Mouse (Mus musculus) thymus, postnatal 25 days (tissue): ENCODE data around the gene Shisal2b.
A peak's percentile ranks its signal among the peaks of the same experiment; 100 is the strongest.

Experiments
- DNase-seq: peaks from one replicate; pipeline ENCODE4 v3.0.0; 2022

The Shisal2b gene

GRCm38 (mm10) chr13:104816635-104817571 is 46.8 kb downstream of the Shisal2b start, which contains the start of gene Cwc27:
Gene Cwc27, minus strand, starts transcription at chr13:104817142.
- DNase-seq: peak; percentile 86

DNA sequence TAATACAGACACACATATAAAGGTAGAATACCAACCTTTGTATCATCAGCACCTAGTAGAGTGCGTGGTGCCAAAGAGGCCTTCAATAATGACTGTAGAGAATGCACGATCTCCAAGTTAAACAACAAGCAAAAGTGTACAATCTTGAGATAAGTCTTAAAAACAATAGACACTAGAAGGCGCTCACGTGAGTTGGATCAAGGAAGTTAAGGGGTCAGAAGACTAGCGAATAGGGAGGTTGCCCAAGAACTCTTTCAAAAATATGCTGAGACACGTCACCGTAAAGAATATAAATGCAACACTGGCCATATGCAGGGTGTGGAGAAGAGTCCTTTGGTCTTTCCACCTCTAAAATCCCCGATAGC is 47.4 kb downstream of the Shisal2b start:
- no peak for DNase-seq

DNA sequence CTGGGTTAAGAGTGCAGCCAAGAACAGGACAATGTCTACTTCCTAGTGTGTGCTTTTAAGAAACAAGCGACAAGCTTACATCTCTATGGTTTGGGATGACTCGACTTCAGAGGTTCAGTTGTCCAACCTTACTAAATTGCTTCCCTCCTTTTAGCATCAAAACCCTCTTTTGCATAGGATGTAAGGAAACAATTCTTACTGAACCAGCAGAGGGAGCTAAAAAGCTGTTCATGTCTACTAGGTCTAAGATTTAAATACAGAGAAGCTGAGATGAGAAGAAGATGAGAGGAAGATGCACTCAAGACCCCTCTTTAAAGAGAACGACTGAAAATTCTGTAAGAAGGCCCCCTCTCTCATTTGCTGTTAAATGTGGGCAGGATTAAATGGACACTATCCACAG is 58.0 kb downstream of the Shisal2b start:
- DNase-seq: no peak

- no peak for DNase-seq
Observed at GRCm38 (mm10) chr13:104799566-104800182, 64.0 kb downstream of the Shisal2b start.

- no peak for DNase-seq
Observed at GRCm38 (mm10) chr13:104799067-104799466, 64.6 kb downstream of the Shisal2b start.
